Mouse (Mus musculus): ENCODE data around the gene Tifa.

GRCm38 (mm10) chr3:127763076-127763612 lies 26.5 kb upstream of the Tifa start:
- TF ChIP-seq POLR2A (IDR thresholded peaks at IDR 0.05; ENCODE audit: insufficient read depth, low read length) (no peak), EP300 (IDR thresholded peaks at IDR 0.05; ENCODE audit: insufficient read depth, low read depth, low read length) (no peak)
